Mouse (Mus musculus): ENCODE data around the gene Rnft1. TPM values are rescaled to one million over a fixed set of nuclear protein-coding genes. Genes with fewer than 3 reads are reported as not detected.
A peak's percentile ranks its signal among the peaks of the same experiment; 100 is the strongest.

The Rnft1 gene
- total RNA-seq, 2 experiments from 2014 or later = 27.5 to 31.5 TPM

DNA sequence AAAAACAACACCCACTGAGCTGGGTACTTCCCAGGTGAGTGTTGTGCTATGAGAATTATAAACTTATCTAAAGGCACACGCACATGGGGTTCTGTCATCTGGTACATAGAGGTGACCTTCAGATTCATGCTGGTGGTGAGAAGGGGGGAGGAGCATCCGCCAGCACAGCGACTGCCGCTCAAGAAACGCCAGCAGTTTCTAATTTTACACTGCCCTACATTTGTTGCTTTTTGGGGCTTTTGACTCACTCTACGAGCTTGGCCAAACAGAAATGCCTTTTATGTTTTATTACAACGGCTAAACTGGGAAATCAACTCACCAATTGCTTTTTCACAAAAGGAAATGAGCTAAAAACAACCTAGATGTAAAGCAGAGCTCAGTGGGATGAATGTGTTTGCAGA lies 11.7 kb upstream of the Rnft1 start:
- peak; percentile 28 to 33 for DNase-seq (ENCODE audit: extremely low spot score in 1 of 2, low spot score in 2 of 2)
- TF ChIP-seq CTCF (IDR thresholded peaks at IDR 0.05) = no peak
- Histone ChIP-seq H3K27ac (peak overlapping the region; percentile 58), H3K4me3 (peak overlapping the region; percentile 26)
- intact Hi-C loops (cut with DNase I) = no loop called here

DNA sequence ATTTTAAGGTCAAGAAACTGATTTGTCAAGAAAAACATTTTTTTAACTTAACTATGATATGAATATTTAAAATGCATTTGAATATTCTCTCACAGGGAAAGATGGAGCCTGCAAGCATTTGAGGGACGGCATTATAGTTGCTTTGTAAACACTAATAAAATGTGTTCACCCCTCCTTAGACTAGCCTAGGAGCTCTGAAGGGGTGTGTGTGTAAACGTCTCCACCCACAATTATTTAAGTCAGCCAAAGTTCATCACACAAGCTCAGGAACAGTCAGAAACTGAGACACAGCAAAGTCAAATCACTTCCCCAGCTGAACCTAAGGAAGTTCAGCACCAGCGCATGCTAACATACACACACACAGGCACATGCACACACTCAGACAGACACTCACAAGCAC lies 10.9 kb upstream of the Rnft1 start:
- peak overlapping the region; percentile 58 for H3K27ac ChIP-seq
- DNase-seq (ENCODE audit: extremely low spot score in 1 of 2, low spot score in 2 of 2) = no peak
- H3K4me3 ChIP-seq = peak overlapping the region; percentile 26
- no peak for TF ChIP-seq CTCF (IDR thresholded peaks at IDR 0.05)
- intact Hi-C loops (cut with DNase I) = no loop called here

DNA sequence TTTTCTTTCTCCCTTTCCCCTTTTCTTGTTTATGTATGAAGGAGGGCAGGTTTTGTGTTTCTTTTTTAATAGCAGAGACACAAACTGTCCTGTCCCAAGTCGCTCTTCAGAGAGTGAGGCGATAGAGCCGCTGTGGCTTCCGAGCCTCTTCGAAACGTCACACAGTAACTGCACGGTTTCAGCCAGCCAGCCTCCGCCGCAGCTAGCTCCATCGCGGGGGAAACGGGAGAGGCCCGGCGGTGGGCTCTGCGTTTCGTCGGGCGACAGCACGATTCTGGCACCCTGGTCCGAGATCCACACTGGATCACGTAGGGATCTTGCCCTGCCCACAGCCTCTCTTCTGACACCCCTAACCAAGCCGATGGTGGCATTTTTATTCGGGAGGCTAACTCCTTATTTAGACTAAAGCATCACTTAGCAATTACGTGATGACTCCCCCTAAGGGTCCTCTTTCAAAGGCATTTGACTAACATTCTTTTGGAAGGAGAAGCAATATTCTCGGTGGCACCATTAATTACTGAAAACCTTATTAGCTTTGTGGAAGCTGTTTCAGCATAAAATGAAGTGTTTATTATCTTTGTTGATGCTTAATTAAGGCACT lies 553 bp downstream of the Rnft1 start:
- peak; percentile 48 for DNase-seq (ENCODE audit: extremely low spot score in 1 of 2, low spot score in 2 of 2)
- intact Hi-C loops (cut with DNase I) = loop anchor here (5.0 kb wide), 1 partner anchor 128 kb away; the partner anchor contains the start of gene Med13
- no peak for TF ChIP-seq CTCF (IDR thresholded peaks at IDR 0.05)
- Histone ChIP-seq H3K4me3 (peak overlapping the region; percentile 94), H3K27ac (peak overlapping the region; percentile 92)

DNA sequence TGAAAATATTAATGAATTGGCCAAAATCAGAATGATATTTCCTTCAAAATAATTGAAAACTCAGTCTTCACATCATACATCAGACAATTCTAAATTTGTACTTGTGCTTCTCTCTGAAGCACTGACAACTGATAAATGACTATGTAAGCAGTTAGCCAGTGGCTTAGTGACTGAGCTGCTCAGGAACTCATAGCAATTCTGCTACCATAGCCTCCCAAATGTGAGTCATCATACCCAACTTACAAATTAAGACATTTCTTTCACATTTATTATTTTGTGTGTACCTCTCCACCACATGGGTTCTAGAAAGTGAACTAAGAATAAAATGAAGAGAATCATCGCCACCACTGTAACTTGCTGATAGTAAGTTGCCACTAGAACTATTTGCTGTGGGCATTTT lies 6.3 kb downstream of the Rnft1 start:
- TF ChIP-seq CTCF (IDR thresholded peaks at IDR 0.05) = no peak
- intact Hi-C loops (cut with DNase I) = no loop called here
- H3K4me3 ChIP-seq = no peak overlapping the region
- no peak for DNase-seq (ENCODE audit: extremely low spot score in 1 of 2, low spot score in 2 of 2)
- no peak overlapping the region for H3K27ac ChIP-seq

DNA sequence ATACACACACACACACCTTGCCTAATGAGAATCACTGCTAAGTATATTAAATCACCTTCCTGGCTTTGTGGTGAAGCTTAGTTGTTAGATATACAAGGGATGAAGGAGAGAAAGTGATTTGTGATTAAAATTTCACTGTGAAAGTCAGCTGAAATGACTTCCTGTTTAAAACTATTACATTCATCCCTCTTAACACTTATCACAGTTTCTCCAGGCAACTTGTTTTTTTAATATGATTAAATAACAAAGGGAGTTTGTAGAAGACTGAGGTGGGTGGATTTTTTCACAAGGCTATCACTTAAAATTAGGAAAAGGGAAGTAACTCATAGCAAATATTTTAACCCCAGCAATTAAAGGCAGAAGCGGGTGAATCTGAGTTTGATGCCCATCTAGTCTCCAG lies 12.9 kb downstream of the Rnft1 start:
- no peak for DNase-seq (ENCODE audit: extremely low spot score in 1 of 2, low spot score in 2 of 2)
- Histone ChIP-seq H3K27ac (no peak overlapping the region), H3K4me3 (no peak overlapping the region)
- intact Hi-C loops (cut with DNase I) = no loop called here
- no peak for TF ChIP-seq CTCF (IDR thresholded peaks at IDR 0.05)

DNA sequence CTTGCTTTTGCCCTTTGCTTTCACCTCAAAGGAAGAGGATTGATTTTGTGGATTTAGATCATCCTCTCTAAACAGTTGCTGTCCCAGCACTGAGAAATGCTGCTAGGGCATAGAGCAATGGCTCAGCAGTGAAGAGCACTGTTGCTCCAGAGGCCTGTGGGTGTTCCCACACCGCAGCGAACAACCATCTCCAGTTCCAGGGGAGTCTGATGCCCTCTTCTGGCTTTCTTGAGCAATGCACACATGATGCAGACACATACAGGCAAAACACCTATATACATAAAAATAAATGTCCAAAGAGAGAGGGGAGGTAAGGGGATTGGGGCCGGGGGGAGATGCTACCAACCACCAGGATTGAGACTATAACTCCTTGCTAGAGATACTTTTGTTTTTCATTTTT lies 13.5 kb downstream of the Rnft1 start:
- peak; percentile 21 for TF ChIP-seq CTCF (IDR thresholded peaks at IDR 0.05)
- no peak overlapping the region for H3K27ac ChIP-seq
- H3K4me3 ChIP-seq = no peak overlapping the region
- intact Hi-C loops (cut with DNase I) = no loop called here
- no peak for DNase-seq (ENCODE audit: extremely low spot score in 1 of 2, low spot score in 2 of 2)

DNA sequence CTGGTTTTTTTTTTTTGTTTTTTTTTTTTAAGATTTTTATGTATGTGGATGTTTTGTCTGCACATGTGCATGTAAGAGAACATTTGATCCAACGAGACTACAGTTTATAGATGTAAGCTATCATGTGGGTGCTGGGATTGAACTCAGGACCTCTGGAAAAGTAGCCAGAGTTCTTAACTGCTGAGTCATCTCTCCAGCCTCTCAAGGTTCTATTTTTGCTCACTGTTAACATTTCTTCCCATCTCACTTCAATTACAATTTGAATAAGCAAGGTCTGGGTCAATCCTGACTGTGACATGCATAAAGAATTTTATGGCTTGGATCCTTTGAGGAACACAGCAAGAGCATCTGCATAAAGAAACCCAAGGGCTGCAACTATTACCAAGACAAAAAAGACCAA lies 16.3 kb downstream of the Rnft1 start:
- DNase-seq (ENCODE audit: extremely low spot score in 1 of 2, low spot score in 2 of 2) = no peak
- no peak overlapping the region for H3K4me3 ChIP-seq
- no peak for TF ChIP-seq CTCF (IDR thresholded peaks at IDR 0.05)
- H3K27ac ChIP-seq = no peak overlapping the region
- intact Hi-C loops (cut with DNase I) = no loop called here

DNA sequence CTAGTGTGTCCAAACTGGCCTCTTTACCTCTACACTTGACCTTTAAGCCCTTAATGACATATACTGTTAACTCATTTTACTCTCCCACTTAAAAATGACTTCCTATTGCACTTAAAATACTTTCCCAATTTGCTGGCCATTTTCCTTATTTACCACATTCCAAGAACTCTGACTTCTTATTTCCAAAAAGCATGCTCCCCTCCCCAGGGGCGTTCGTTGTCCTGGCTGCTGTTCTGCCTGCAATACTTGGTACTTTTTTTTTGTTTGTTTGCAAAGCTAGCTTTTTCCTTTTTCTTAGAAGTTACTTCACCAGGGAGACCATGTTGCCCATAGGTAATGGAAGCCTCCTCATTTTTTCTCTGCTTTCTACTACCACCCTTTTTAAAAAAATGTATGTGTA lies 18.7 kb downstream of the Rnft1 start:
- no peak for TF ChIP-seq CTCF (IDR thresholded peaks at IDR 0.05)
- H3K4me3 ChIP-seq = no peak overlapping the region
- DNase-seq (ENCODE audit: extremely low spot score in 1 of 2, low spot score in 2 of 2) = no peak

DNA sequence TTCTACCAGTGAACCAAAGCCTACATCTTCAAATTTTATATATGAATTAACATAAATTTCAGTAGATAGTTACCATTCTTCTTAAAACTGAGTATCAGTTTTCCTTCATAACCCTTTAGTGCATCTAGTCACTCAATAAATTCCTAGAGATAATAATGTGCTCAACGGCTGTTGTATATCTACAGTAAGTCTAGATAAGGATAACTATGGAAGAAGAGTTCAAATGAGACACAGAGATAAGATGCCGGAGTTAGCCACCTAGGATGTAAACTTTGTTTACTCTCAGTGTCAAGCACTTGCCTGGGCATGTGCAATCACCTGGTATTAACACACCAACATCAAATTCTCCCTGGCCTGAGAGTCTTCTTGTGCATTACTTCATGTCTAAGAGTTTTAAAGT lies 22.9 kb downstream of the Rnft1 start:
- intact Hi-C loops (cut with DNase I) = no loop called here
- DNase-seq (ENCODE audit: extremely low spot score in 1 of 2, low spot score in 2 of 2) = no peak
- TF ChIP-seq CTCF (IDR thresholded peaks at IDR 0.05) = no peak
- Histone ChIP-seq H3K4me3 (no peak overlapping the region), H3K27ac (no peak overlapping the region)

More for the DNA sequence above, 18.7 kb downstream of the Rnft1 start:
- intact Hi-C loops (cut with DNase I) = no loop called here
- H3K27ac ChIP-seq = no peak overlapping the region

DNA sequence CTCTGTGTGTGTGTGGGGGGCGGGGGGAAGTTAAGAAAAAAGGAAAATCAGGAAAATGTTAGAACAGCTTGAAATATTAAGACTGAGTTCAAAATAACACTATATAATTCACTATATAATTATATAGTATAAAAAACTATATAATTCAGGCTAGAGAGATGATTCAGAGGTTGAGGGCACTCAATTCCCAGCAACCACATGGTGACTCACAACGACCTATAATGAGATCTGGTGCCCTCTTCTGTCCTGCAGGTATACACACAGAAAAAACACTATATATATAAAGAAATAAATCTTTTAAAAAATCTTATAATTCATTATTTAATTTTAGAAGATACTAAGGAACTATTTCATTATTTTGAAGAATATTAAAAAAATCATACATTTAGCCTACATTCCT lies 23.5 kb downstream of the Rnft1 start:
- H3K27ac ChIP-seq = no peak overlapping the region
- no peak overlapping the region for H3K4me3 ChIP-seq
- intact Hi-C loops (cut with DNase I) = no loop called here
- TF ChIP-seq CTCF (IDR thresholded peaks at IDR 0.05) = no peak
- DNase-seq (ENCODE audit: extremely low spot score in 1 of 2, low spot score in 2 of 2) = no peak

DNA sequence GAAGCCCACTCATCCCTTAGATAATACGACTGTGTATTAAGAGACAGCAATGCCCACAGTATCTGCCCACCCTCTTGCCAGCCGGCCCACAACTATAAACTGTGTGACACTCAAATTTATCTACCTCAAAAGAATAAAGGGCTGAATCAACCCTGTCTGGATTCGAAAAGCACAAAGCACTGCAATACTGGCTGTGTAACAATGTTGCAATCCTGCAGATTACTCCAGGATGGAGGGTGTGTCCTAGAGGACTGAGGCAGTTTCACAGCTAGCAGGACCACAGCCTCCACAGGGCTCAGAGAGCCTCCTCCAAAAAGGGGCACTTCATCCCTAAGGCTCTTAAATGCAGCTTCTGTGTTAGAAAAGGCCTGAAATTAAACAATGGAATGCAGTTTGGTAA lies 32.2 kb downstream of the Rnft1 start:
- Histone ChIP-seq H3K4me3 (no peak overlapping the region), H3K27ac (no peak overlapping the region)
- intact Hi-C loops (cut with DNase I) = no loop called here
- TF ChIP-seq CTCF (IDR thresholded peaks at IDR 0.05) = no peak
- no peak for DNase-seq (ENCODE audit: extremely low spot score in 1 of 2, low spot score in 2 of 2)

DNA sequence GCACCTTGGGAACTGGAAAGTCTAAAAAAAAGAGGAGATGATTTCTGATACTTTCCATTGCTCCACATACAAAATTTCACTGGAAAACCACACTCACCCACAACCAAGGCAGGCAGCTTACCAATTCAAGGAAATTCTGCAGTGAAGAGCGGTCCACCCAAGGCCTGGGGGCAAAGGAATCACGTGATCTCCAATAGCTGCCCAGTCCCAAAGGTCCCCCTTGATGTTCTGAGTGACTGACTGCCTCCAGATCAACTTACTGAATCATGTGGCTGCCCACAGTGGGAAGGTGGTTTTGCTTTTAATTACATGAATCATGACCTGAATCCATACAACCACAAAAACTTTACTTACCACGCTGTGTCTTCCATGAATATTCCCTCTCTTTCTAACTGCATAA lies 32.8 kb downstream of the Rnft1 start:
- no peak for DNase-seq (ENCODE audit: extremely low spot score in 1 of 2, low spot score in 2 of 2)
- no peak for TF ChIP-seq CTCF (IDR thresholded peaks at IDR 0.05)
- no peak overlapping the region for H3K4me3 ChIP-seq
- intact Hi-C loops (cut with DNase I) = no loop called here
- no peak overlapping the region for H3K27ac ChIP-seq

DNA sequence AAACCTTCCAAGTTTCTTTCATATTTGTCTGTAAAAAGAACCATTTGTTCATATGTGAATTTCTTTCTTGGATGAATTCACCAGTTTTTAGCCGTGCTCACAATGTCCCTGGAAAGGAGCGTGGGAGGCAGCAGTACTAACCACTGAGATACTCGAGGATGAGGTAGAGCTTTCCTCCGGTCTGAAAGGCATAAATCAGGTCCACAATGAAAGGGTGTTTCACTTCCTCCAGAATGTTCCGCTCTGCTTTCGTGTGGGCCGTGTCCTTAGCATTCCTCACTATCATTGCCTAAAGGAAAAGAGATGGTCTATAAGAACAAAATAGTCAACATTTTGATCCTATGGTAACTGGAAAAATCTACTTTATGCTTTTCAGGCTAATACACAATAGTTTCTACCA lies 35.3 kb downstream of the Rnft1 start:
- Histone ChIP-seq H3K4me3 (no peak overlapping the region), H3K27ac (no peak overlapping the region)
- DNase-seq (ENCODE audit: extremely low spot score in 1 of 2, low spot score in 2 of 2) = no peak
- TF ChIP-seq CTCF (IDR thresholded peaks at IDR 0.05) = no peak
- intact Hi-C loops (cut with DNase I) = no loop called here
